Mouse (Mus musculus) liver, embryonic 12.5 days (tissue): ENCODE results near the gene Hes3. TPM values are rescaled to one million over a fixed set of nuclear protein-coding genes. Genes with fewer than 3 reads are reported as not detected.

Experiments used
- ATAC-seq: fragments of 200-750 bp; cut with Nextera tagmentation; 2 replicates; pipeline ENCODE4 v1.8.0; 2017; ENCODE audit warnings: moderate number of reproducible peaks, mild to moderate bottlenecking, moderate library complexity
- H3K27ac ChIP-seq: fragments of 300-500 bp; sonication (generic); 2 replicates; pipeline ENCODE4 v1.5.1; 2016; ENCODE audit warnings: mild to moderate bottlenecking
- H3K27me3 ChIP-seq: fragments of 300-500 bp; sonication (generic); replicated peaks from 2 replicates; pipeline ENCODE4 v1.6.1; 2016; ENCODE audit warnings: mild to moderate bottlenecking, moderate library complexity
- H3K36me3 ChIP-seq: fragments of 300-500 bp; sonication (generic); 2 replicates; pipeline ENCODE4 v1.6.1; 2016; ENCODE audit warnings: mild to moderate bottlenecking, moderate library complexity
- H3K4me1 ChIP-seq: fragments of 300-500 bp; sonication (generic); 2 replicates; pipeline ENCODE4 v1.6.1; 2016
- H3K4me2 ChIP-seq: fragments of 300-500 bp; sonication (generic); 2 replicates; pipeline ENCODE4 v1.6.1; 2016; ENCODE audit warnings: mild to moderate bottlenecking, moderate library complexity
- H3K4me3 ChIP-seq: fragments of 300-500 bp; sonication (generic); 2 replicates; pipeline ENCODE4 v1.5.1; 2016; ENCODE audit warnings: mild to moderate bottlenecking, moderate library complexity
- H3K9ac ChIP-seq: fragments of 300-500 bp; sonication (generic); 2 replicates; pipeline ENCODE4 v1.6.1; 2016; ENCODE audit warnings: mild to moderate bottlenecking, moderate library complexity
- H3K9me3 ChIP-seq: fragments of 300-500 bp; sonication (generic); replicated peaks from 2 replicates; pipeline ENCODE4 v1.6.1; 2016; ENCODE audit warnings: mild to moderate bottlenecking, moderate library complexity
- WGBS: fragments of 180-500 bp; shearing (Covaris S2); methylation state at CpG from one replicate; pipeline ENCODE4 v1.1.7; 2016; ENCODE audit not compliant: insufficient replicate concordance; 5-methylcytosine and 5-hydroxymethylcytosine counted together
- polyA plus RNA-seq: library from polyadenylated mRNA; unstranded; fragments of >200 nt; fragmentation: Nextera tagmentation; extraction: Ambion mirVana; gene quantifications from 2 replicates; pipeline ENCODE4 v1.2.1, GENCODE M21; 2016

Hes3 gene
- polyA plus RNA-seq, 1 experiment from 2014 or later: not detected

GRCm38 (mm10) chr4:152303172-152303571 is 11.7 kb upstream of the Hes3 start:
- Histone ChIP-seq H3K4me2 (no peak overlapping the region), H3K36me3 (peaks cover 67% of the 10 kb centered on the region), H3K4me3 (no peak overlapping the region), H3K9ac (no peak overlapping the region), H3K27me3 (no peaks in the 10 kb centered on the region), H3K9me3 (no peaks in the 10 kb centered on the region), H3K27ac (no peak overlapping the region), H3K4me1 (peaks cover 9% of the 10 kb centered on the region)
- ATAC-seq: no peak
- 89% methylated on average over 10 of the region's 10 CpGs for WGBS

- H3K36me3 ChIP-seq: peaks cover 67% of the 10 kb centered on the region
- no peak for ATAC-seq
- H3K27ac ChIP-seq: no peak overlapping the region
- WGBS: 80% methylated on average over 11 of the region's 11 CpGs
- peaks cover 15% of the 10 kb centered on the region for H3K4me1 ChIP-seq
- no peak overlapping the region for H3K4me2 ChIP-seq
- no peak overlapping the region for H3K4me3 ChIP-seq
- no peaks in the 10 kb centered on the region for H3K9me3 ChIP-seq
- no peaks in the 10 kb centered on the region for H3K27me3 ChIP-seq
- no peak overlapping the region for H3K9ac ChIP-seq
Observed at GRCm38 (mm10) chr4:152302012-152302411, 10.6 kb upstream of the Hes3 start.

GRCm38 (mm10) chr4:152300375-152300774 is 8.9 kb upstream of the Hes3 start:
- Histone ChIP-seq H3K27me3 (no peaks in the 10 kb centered on the region), H3K9me3 (no peaks in the 10 kb centered on the region), H3K4me1 (peaks cover 26% of the 10 kb centered on the region), H3K4me3 (no peak overlapping the region), H3K27ac (no peak overlapping the region), H3K36me3 (peaks cover 63% of the 10 kb centered on the region), H3K4me2 (no peak overlapping the region), H3K9ac (no peak overlapping the region)
- no peak for ATAC-seq
- 79% methylated on average over 8 of the region's 8 CpGs for WGBS

DNA sequence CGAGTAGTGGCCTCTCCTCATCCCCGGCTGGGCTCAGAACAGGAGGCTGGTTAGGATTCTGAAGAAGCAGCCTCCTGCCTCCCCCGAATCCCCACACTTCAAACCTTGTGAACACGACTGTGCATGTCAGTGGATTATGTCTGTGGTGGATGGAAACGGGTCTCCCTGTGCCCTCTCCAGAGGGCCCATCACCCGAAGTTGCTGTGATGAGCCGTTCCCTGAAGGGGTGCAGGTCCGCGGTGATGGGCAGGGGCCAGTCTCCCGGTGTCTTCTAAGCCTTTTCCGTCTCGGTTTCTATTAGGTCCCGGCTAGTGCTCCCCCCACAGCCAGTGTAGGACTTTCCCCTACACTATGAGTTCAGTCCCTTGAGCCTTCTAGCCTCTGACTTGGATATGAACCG is 7.4 kb upstream of the Hes3 start:
- H3K9me3 ChIP-seq: no peaks in the 10 kb centered on the region
- H3K27ac ChIP-seq: no peak overlapping the region
- H3K9ac ChIP-seq: peak overlapping the region; percentile 96
- peaks cover 4% of the 10 kb centered on the region for H3K27me3 ChIP-seq
- H3K4me2 ChIP-seq: peak overlapping the region; percentile 91
- peaks cover 47% of the 10 kb centered on the region for H3K36me3 ChIP-seq
- ATAC-seq: no peak
- WGBS: 77% methylated on average over 14 of the region's 14 CpGs
- H3K4me3 ChIP-seq: no peak overlapping the region
- H3K4me1 ChIP-seq: peaks cover 31% of the 10 kb centered on the region

- H3K4me1 ChIP-seq: peaks cover 31% of the 10 kb centered on the region
- peak; percentile 94 for ATAC-seq
- H3K36me3 ChIP-seq: peaks cover 31% of the 10 kb centered on the region
- H3K27ac ChIP-seq: peak within 1 kb of the TSS; percentile 91
- H3K4me3 ChIP-seq: peak within 1 kb of the TSS; percentile 97
- WGBS: under 1% methylated on average over 119 of the region's 119 CpGs
- peak within 1 kb of the TSS; percentile 96 for H3K9ac ChIP-seq
- H3K27me3 ChIP-seq: peaks cover 21% of the 10 kb centered on the region
- H3K9me3 ChIP-seq: no peaks in the 10 kb centered on the region
- peak within 1 kb of the TSS; percentile 91 for H3K4me2 ChIP-seq
Observed at GRCm38 (mm10) chr4:152296874-152297861, 5.7 kb upstream of the Hes3 start, which contains the start of gene Icmt. Gene Icmt (plus strand): TSS chr4:152297227.

- no peaks in the 10 kb centered on the region for H3K9me3 ChIP-seq
- H3K27me3 ChIP-seq: peaks cover 29% of the 10 kb centered on the region
- H3K36me3 ChIP-seq: peaks cover 23% of the 10 kb centered on the region
- H3K9ac ChIP-seq: peak overlapping the region; percentile 74
- peaks cover 31% of the 10 kb centered on the region for H3K4me1 ChIP-seq
- 4% methylated on average over 8 of the region's 8 CpGs for WGBS
- H3K4me3 ChIP-seq: peak overlapping the region; percentile 97
- peak overlapping the region; percentile 91 for H3K27ac ChIP-seq
- H3K4me2 ChIP-seq: peak overlapping the region; percentile 91
- ATAC-seq: no peak
Observed at GRCm38 (mm10) chr4:152296371-152296770, 4.9 kb upstream of the Hes3 start.

DNA sequence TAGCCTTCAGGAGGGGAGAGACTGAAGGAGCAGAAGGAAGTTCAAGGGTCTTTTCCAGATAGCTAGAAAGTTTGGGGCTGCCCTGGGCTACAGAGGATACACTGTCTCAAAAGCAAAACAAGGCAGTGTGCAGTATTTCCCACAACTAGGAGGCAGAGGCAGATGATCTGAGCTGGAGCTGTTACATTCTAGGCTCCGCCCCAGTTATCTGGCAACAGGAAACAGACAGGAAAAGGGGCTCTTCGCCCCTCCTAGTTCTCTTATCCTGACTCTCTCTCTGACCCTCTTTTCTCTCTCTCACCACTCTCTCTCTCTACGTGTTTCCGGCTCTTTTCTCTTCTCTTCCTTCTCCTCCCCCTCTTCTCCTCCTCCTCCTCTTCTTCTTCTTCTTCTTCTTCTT is 4.5 kb upstream of the Hes3 start:
- no peaks in the 10 kb centered on the region for H3K9me3 ChIP-seq
- peaks cover 31% of the 10 kb centered on the region for H3K4me1 ChIP-seq
- peaks cover 18% of the 10 kb centered on the region for H3K36me3 ChIP-seq
- H3K4me2 ChIP-seq: peak overlapping the region; percentile 91
- 2% methylated on average over 4 of the region's 4 CpGs for WGBS
- H3K27ac ChIP-seq: peak overlapping the region; percentile 91
- peaks cover 33% of the 10 kb centered on the region for H3K27me3 ChIP-seq
- peak overlapping the region; percentile 74; the same call in 1 of the 2 replicates for H3K9ac ChIP-seq
- H3K4me3 ChIP-seq: peak overlapping the region; percentile 97
- 0 out of 2 replicates have a peak, but pooled peaks have one; percentile 6 for ATAC-seq

- H3K27ac ChIP-seq: no peak overlapping the region
- ATAC-seq: no peak
- H3K4me1 ChIP-seq: peaks cover 37% of the 10 kb centered on the region
- H3K4me3 ChIP-seq: no peak overlapping the region
- peaks cover 3% of the 10 kb centered on the region; the same call in 1 of the 2 replicates for H3K36me3 ChIP-seq
- H3K27me3 ChIP-seq: peaks cover 48% of the 10 kb centered on the region
- no peaks in the 10 kb centered on the region for H3K9me3 ChIP-seq
- WGBS: 44% methylated on average over 10 of the region's 10 CpGs
- H3K9ac ChIP-seq: no peak overlapping the region
- no peak overlapping the region for H3K4me2 ChIP-seq
Observed at GRCm38 (mm10) chr4:152294188-152294929, 2.9 kb upstream of the Hes3 start.

GRCm38 (mm10) chr4:152292102-152292765 is 772 bp upstream of the Hes3 start:
- H3K27ac ChIP-seq: no peak overlapping the region
- no peaks in the 10 kb centered on the region for H3K36me3 ChIP-seq
- H3K9me3 ChIP-seq: 0 out of 2 replicates have a peak, but pooled peaks cover 3% of the 10 kb centered on the region
- H3K4me1 ChIP-seq: peaks cover 22% of the 10 kb centered on the region
- H3K9ac ChIP-seq: no peak overlapping the region
- H3K4me2 ChIP-seq: no peak overlapping the region
- 44% methylated on average over 12 of the region's 12 CpGs for WGBS
- H3K4me3 ChIP-seq: no peak overlapping the region
- no peak for ATAC-seq
- peaks cover 66% of the 10 kb centered on the region for H3K27me3 ChIP-seq

DNA sequence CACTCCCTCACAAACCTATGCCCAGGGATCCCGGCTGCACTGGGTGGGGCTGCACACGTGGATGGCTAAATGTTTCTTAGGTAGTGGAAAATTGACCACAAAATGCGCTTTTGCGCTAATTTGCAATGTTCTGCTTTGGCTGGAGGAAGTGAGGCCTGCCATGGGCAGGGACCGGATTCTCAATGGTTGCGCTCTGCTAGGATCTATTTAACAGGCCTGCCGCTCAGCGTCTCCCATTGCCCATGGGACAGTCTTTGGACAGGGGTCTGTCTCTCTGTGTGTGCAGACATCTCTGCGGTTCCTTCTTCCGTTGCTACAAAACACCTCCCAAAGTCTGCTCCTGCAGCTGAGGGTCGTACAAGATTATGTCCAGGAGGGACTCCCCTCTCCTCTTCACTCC is 471 bp downstream of the Hes3 start:
- Histone ChIP-seq H3K27me3 (peaks cover 78% of the 10 kb centered on the region), H3K9ac (no peak overlapping the region), H3K4me2 (no peak overlapping the region), H3K4me3 (no peak overlapping the region), H3K4me1 (peaks cover 29% of the 10 kb centered on the region), H3K27ac (no peak overlapping the region), H3K36me3 (no peaks in the 10 kb centered on the region), H3K9me3 (0 out of 2 replicates have a peak, but pooled peaks cover 3% of the 10 kb centered on the region)
- 25% methylated on average over 11 of the region's 11 CpGs for WGBS
- ATAC-seq: no peak

GRCm38 (mm10) chr4:152290385-152290784 is 1.1 kb downstream of the Hes3 start:
- 0 out of 2 replicates have a peak, but pooled peaks cover 3% of the 10 kb centered on the region for H3K9me3 ChIP-seq
- H3K27me3 ChIP-seq: peaks cover 84% of the 10 kb centered on the region
- no peak for ATAC-seq
- no peaks in the 10 kb centered on the region for H3K36me3 ChIP-seq
- H3K27ac ChIP-seq: no peak overlapping the region
- H3K9ac ChIP-seq: no peak overlapping the region
- WGBS: 4% methylated on average over 39 of the region's 39 CpGs
- peaks cover 24% of the 10 kb centered on the region for H3K4me1 ChIP-seq
- H3K4me3 ChIP-seq: no peak overlapping the region
- H3K4me2 ChIP-seq: 0 out of 2 replicates have a peak overlapping the region, but pooled peaks have one; percentile 17
